Mouse (Mus musculus) lung, embryonic 14.5 days (tissue): Measurements from ENCODE around the gene Sprr2h. TPM values are rescaled to one million over a fixed set of nuclear protein-coding genes. Genes with fewer than 3 reads are reported as not detected.

Experiments used
- ATAC-seq: fragments of 200-750 bp; cut with Nextera tagmentation; 2 replicates; pipeline ENCODE4 v1.8.0; 2017; ENCODE audit warnings: mild to moderate bottlenecking, moderate TSS enrichment, moderate library complexity; ENCODE audit not compliant: insufficient read depth
- DNase-seq: peaks from one replicate; pipeline ENCODE4 v3.0.0-alpha.2; 2015
- H3K27ac ChIP-seq: fragments of 300-500 bp; sonication (generic); 2 replicates; pipeline ENCODE4 v1.5.1; 2014; ENCODE audit warnings: low read depth, mild to moderate bottlenecking, moderate library complexity
- H3K27me3 ChIP-seq: fragments of 300-500 bp; sonication (generic); 2 replicates; pipeline ENCODE4 v1.6.1; 2014; ENCODE audit warnings: low read length, control low read depth; ENCODE audit not compliant: insufficient read depth
- H3K36me3 ChIP-seq: fragments of 300-500 bp; sonication (generic); 2 replicates; pipeline ENCODE4 v1.6.1; 2014; ENCODE audit warnings: control low read depth; ENCODE audit not compliant: insufficient read depth
- H3K4me1 ChIP-seq: fragments of 300-500 bp; sonication (generic); 2 replicates; pipeline ENCODE4 v1.6.1; 2014; ENCODE audit warnings: antibody characterized with exemption, control low read depth; ENCODE audit not compliant: insufficient read depth
- H3K4me2 ChIP-seq: fragments of 300-500 bp; sonication (generic); 2 replicates; pipeline ENCODE4 v1.6.1; 2014; ENCODE audit warnings: mild to moderate bottlenecking
- H3K4me3 ChIP-seq: fragments of 300-500 bp; sonication (generic); 2 replicates; pipeline ENCODE4 v1.5.1; 2014; ENCODE audit warnings: low read depth, low read length
- H3K9ac ChIP-seq: fragments of 300-500 bp; sonication (generic); 2 replicates; pipeline ENCODE4 v1.6.1; 2014
- H3K9me3 ChIP-seq: fragments of 300-500 bp; sonication (generic); 2 replicates; pipeline ENCODE4 v1.6.1; 2016; ENCODE audit warnings: low read depth, low read length, control low read depth
- CTCF ChIP-seq: IDR thresholded peaks from 2 replicates; pipeline ENCODE4 v1.5.1; 2016; ENCODE audit warnings: antibody characterized with exemption, low read depth
- WGBS: fragments of 180-500 bp; shearing (Covaris S2); extraction: QIAGEN DNeasy Blood & Tissue Kit; methylation state at CpG from one replicate; pipeline ENCODE4 v1.1.7; 2014; 5-methylcytosine and 5-hydroxymethylcytosine counted together
- polyA plus RNA-seq: library from polyadenylated mRNA; unstranded; fragments of >200 nt; fragmentation: Nextera tagmentation; extraction: Ambion mirVana; gene quantifications from 2 replicates; pipeline ENCODE4 v1.2.1, GENCODE M21; 2014

The Sprr2h gene
- polyA plus RNA-seq, 1 experiment from 2014 or later = not detected

- H3K36me3 ChIP-seq = no peaks in the 10 kb centered on the region
- ATAC-seq (no peak), DNase-seq (peak; percentile 6)
- no peak overlapping the region for H3K9ac ChIP-seq
- no peak overlapping the region for H3K27ac ChIP-seq
- peak; percentile 21 for TF ChIP-seq CTCF
- H3K9me3 ChIP-seq = no peaks in the 10 kb centered on the region
- H3K4me2 ChIP-seq = no peak overlapping the region
- no peak overlapping the region for H3K4me3 ChIP-seq
- no peaks in the 10 kb centered on the region for H3K27me3 ChIP-seq
- 49% methylated on average over 1 of the region's 1 CpGs for WGBS
- no peaks in the 10 kb centered on the region for H3K4me1 ChIP-seq
Measured at GRCm38 (mm10) chr3:92394301-92394700, 8.8 kb downstream of the Sprr2h start.

DNA sequence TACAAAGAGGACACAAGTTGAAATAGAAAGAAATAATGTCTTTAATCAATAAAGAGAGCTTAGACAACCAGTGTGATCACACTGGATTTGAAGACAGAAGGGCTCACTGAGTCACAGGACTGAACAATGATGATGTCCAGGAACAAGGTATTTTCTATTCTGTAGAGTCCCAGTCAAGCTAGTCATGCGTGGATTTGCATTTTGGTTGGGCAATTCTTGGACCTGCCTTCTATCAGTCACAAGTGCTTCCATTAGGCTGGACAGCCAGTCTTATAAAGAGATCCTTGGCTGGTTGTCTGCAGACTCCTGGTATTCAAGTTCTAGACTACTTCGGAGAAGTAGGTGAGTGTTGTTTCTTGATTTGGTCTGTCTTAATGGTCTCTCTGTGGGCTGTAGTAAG is 22.2 kb downstream of the Sprr2h start, which contains the start of gene Sprr2i:
TSS of gene Sprr2i (plus strand) at position 301 of the 400 bp plus-strand sequence.
- H3K9me3 ChIP-seq = no peaks in the 10 kb centered on the region
- H3K27ac ChIP-seq = no peak within 1 kb of the TSS
- H3K4me3 ChIP-seq = no peak within 1 kb of the TSS
- WGBS = 95% methylated on average over 2 of the region's 2 CpGs
- H3K36me3 ChIP-seq = no peaks in the 10 kb centered on the region
- ATAC-seq = no peak
- no peak for TF ChIP-seq CTCF
- H3K4me1 ChIP-seq = no peaks in the 10 kb centered on the region
- no peak within 1 kb of the TSS for H3K4me2 ChIP-seq
- DNase-seq = no peak
- no peak within 1 kb of the TSS for H3K9ac ChIP-seq
- no peaks in the 10 kb centered on the region for H3K27me3 ChIP-seq

- Histone ChIP-seq H3K4me1 (no peaks in the 10 kb centered on the region), H3K9me3 (no peaks in the 10 kb centered on the region), H3K36me3 (no peaks in the 10 kb centered on the region), H3K27ac (no peak within 1 kb of the TSS), H3K4me2 (no peak within 1 kb of the TSS), H3K9ac (no peak within 1 kb of the TSS), H3K27me3 (no peaks in the 10 kb centered on the region), H3K4me3 (no peak within 1 kb of the TSS)
- no peak for TF ChIP-seq CTCF
- WGBS = 89% methylated on average over 2 of the region's 2 CpGs
- DNase-seq (no peak), ATAC-seq (no peak)
Measured at GRCm38 (mm10) chr3:92417782-92418181, 32.3 kb downstream of the Sprr2h start, which contains the start of gene Sprr2j-ps. TSS of gene Sprr2j-ps (plus strand) at chr3:92418082.

DNA sequence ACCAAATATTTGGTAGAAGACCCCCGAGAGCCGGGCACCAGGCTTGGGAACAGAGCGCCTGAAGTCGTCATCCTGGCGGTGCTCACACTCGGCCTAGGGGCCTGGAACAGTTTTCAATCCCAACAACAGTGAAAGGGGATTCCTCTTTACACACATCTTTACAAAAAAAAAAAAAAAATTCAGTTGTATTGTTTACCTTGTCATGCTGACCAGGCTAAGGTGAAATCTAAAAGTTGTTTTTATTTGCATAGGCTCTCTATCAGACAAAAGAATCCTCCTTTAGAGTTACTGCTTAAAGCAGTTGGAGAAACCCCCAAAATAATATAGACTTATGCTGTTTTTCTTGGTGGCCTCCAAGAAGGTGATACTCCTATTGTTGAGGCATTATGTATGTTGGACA is 43.8 kb downstream of the Sprr2h start, which contains the start of gene Gm9774:
TSS of gene Gm9774 (minus strand) at position 101 of the 400 bp plus-strand sequence.
- no peak for ATAC-seq
- Histone ChIP-seq H3K4me1 (no peaks in the 10 kb centered on the region), H3K9me3 (no peaks in the 10 kb centered on the region), H3K27ac (no peak within 1 kb of the TSS), H3K4me3 (no peak within 1 kb of the TSS), H3K36me3 (no peaks in the 10 kb centered on the region), H3K9ac (no peak within 1 kb of the TSS), H3K4me2 (no peak within 1 kb of the TSS), H3K27me3 (no peaks in the 10 kb centered on the region)
- no peak for TF ChIP-seq CTCF
- WGBS = 85% methylated on average over 6 of the region's 6 CpGs
- DNase-seq = no peak

DNA sequence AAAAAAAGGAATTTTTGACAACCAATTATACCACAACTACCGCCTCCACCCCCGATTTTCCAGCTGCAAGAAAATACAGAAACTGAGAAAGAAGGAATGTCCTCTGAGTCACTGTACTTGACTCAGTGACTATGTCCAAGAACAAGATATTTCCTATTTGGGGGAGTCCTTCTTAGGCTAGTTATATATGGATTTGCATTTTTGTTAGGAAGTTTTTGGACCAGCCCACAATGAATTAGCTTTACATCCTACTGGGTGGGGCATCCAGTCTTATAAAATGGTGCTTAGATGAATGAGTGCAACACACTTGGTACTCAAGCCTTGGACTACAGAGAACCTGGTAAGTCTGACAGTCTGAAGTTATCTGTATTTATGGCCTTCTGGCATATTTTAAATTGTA is 46.8 kb downstream of the Sprr2h start, which contains the start of gene Sprr2k:
TSS of gene Sprr2k (plus strand) at position 301 of the 400 bp plus-strand sequence.
- H3K9ac ChIP-seq = no peak within 1 kb of the TSS
- TF ChIP-seq CTCF = no peak
- H3K36me3 ChIP-seq = no peaks in the 10 kb centered on the region
- H3K4me1 ChIP-seq = no peaks in the 10 kb centered on the region
- H3K9me3 ChIP-seq = no peaks in the 10 kb centered on the region
- no peak within 1 kb of the TSS for H3K27ac ChIP-seq
- H3K4me3 ChIP-seq = no peak within 1 kb of the TSS
- H3K4me2 ChIP-seq = no peak within 1 kb of the TSS
- H3K27me3 ChIP-seq = no peaks in the 10 kb centered on the region
- no peak for ATAC-seq
- DNase-seq = no peak
- WGBS = 85% methylated on average over 2 of the region's 2 CpGs

Other genes with a start within 250 kb of the Sprr2h start
- gene Lelp1, start 242.9 kb upstream of the Sprr2h start, polyA plus RNA-seq = not detected in 2 replicates
- gene Sprr2a1, start 169.9 kb upstream of the Sprr2h start, polyA plus RNA-seq = not detected in 2 replicates
- 1.0 and 1.3 TPM in 2 replicates for gene Sprr2a2, start 169.8 kb upstream of the Sprr2h start, polyA plus RNA-seq
- gene Sprr2a3, start 100.3 kb upstream of the Sprr2h start, polyA plus RNA-seq = not detected in 2 replicates
- gene Sprr2b, start 69.1 kb upstream of the Sprr2h start, polyA plus RNA-seq = not detected in 2 replicates
- gene Sprr2d, start 46.5 kb upstream of the Sprr2h start, polyA plus RNA-seq = not detected in 2 replicates
- gene Sprr2e, start 33.5 kb upstream of the Sprr2h start, polyA plus RNA-seq = not detected in 2 replicates
- not detected in 2 replicates for gene Sprr2f, start 20.5 kb upstream of the Sprr2h start, polyA plus RNA-seq
- not detected in 2 replicates for gene Sprr2i, start 22.3 kb downstream of the Sprr2h start, polyA plus RNA-seq
- not detected in 2 replicates for gene Sprr2j-ps, start 32.4 kb downstream of the Sprr2h start, polyA plus RNA-seq
- 7.7 and 7.9 TPM in 2 replicates for gene Gm9774, start 43.7 kb downstream of the Sprr2h start, polyA plus RNA-seq
- gene Sprr2k, start 46.9 kb downstream of the Sprr2h start, polyA plus RNA-seq = not detected in 2 replicates
- gene Sprr1b, start 53.1 kb downstream of the Sprr2h start, polyA plus RNA-seq = not detected in 2 replicates
- not detected in 2 replicates for gene Sprr3, start 73.0 kb downstream of the Sprr2h start, polyA plus RNA-seq
- gene Sprr1a, start 100.2 kb downstream of the Sprr2h start, polyA plus RNA-seq = not detected in 2 replicates
- gene Sprr4, start 114.8 kb downstream of the Sprr2h start, polyA plus RNA-seq = not detected in 2 replicates
- gene 2310046K23Rik, start 148.8 kb downstream of the Sprr2h start, polyA plus RNA-seq = not detected in 2 replicates
- 0.18 TPM in 1 of 2 replicates, not detected in the other for gene Ivl, start 188.1 kb downstream of the Sprr2h start, polyA plus RNA-seq
- not detected in 2 replicates for gene Smcp, start 203.3 kb downstream of the Sprr2h start, polyA plus RNA-seq
- not detected in 2 replicates for gene 2210017I01Rik, start 221.8 kb downstream of the Sprr2h start, polyA plus RNA-seq
- not detected in 2 replicates for gene Lce6a, start 236.0 kb downstream of the Sprr2h start, polyA plus RNA-seq